Mouse (Mus musculus) limb, embryonic 15.5 days (tissue): ENCODE measurements around the gene Med24. TPM values are rescaled to one million over a fixed set of nuclear protein-coding genes. Genes with fewer than 3 reads are reported as not detected.

Source experiments
- ATAC-seq: fragments of 200-750 bp; cut with Nextera tagmentation; 2 replicates; pipeline ENCODE4 v1.8.0; 2017; ENCODE audit warnings: low read depth, moderate TSS enrichment; ENCODE audit not compliant: insufficient number of reproducible peaks, low FRiP score, low TSS enrichment
- H3K27ac ChIP-seq: fragments of 300-500 bp; sonication (generic); 2 replicates; pipeline ENCODE4 v1.5.1; 2015; ENCODE audit warnings: moderate library complexity, mild to moderate bottlenecking, inconsistent platforms
- H3K27me3 ChIP-seq: fragments of 300-500 bp; sonication (generic); 2 replicates; pipeline ENCODE4 v1.6.1; 2015; ENCODE audit warnings: inconsistent platforms
- H3K36me3 ChIP-seq: fragments of 300-500 bp; sonication (generic); 2 replicates; pipeline ENCODE4 v1.6.1; 2015; ENCODE audit warnings: inconsistent platforms
- H3K4me1 ChIP-seq: fragments of 300-500 bp; sonication (generic); 2 replicates; pipeline ENCODE4 v1.6.1; 2015; ENCODE audit warnings: inconsistent platforms
- H3K4me2 ChIP-seq: fragments of 300-500 bp; sonication (generic); 2 replicates; pipeline ENCODE4 v1.6.1; 2015; ENCODE audit warnings: mild to moderate bottlenecking, inconsistent platforms
- H3K4me3 ChIP-seq: fragments of 300-500 bp; sonication (generic); 2 replicates; pipeline ENCODE4 v1.5.1; 2015; ENCODE audit warnings: mild to moderate bottlenecking, inconsistent platforms
- H3K9ac ChIP-seq: fragments of 300-500 bp; sonication (generic); 2 replicates; pipeline ENCODE4 v1.6.1; 2015; ENCODE audit warnings: inconsistent platforms
- H3K9me3 ChIP-seq: fragments of 300-500 bp; sonication (generic); 2 replicates; pipeline ENCODE4 v1.6.1; 2016; ENCODE audit warnings: inconsistent platforms
- whole genome bisulfite sequencing: fragments of 180-500 bp; shearing (Covaris S2); methylation state at CpG from one replicate; pipeline ENCODE4 v1.1.7; 2015; 5-methylcytosine and 5-hydroxymethylcytosine counted together
- polyA plus RNA-seq: library from polyadenylated mRNA; unstranded; fragments of >200 nt; fragmentation: Nextera tagmentation; extraction: Ambion mirVana; gene quantifications from 2 replicates; pipeline ENCODE4 v1.2.1, GENCODE M21; 2015

Gene Med24
- polyA plus RNA-seq = 47.6 and 48.3 TPM in 2 replicates

GRCm38 (mm10) chr11:98729119-98729588 is at the start of gene Med24:
Med24 (minus strand) TSS chr11:98729435.
- peak within 1 kb of the TSS; percentile 50 for H3K9ac ChIP-seq
- H3K4me3 ChIP-seq = peak within 1 kb of the TSS; percentile 72
- H3K4me2 ChIP-seq = peak within 1 kb of the TSS; percentile 63
- no peaks in the 10 kb centered on the region for H3K9me3 ChIP-seq
- H3K36me3 ChIP-seq = peaks cover 26% of the 10 kb centered on the region
- no peaks in the 10 kb centered on the region for H3K27me3 ChIP-seq
- peaks cover 16% of the 10 kb centered on the region for H3K4me1 ChIP-seq
- WGBS = under 1% methylated on average over 16 of the region's 16 CpGs
- H3K27ac ChIP-seq = peak within 1 kb of the TSS; percentile 82
- peak; percentile 85 for ATAC-seq

GRCm38 (mm10) chr11:98777888-98778287 is 48.7 kb upstream of the Med24 start:
- Histone ChIP-seq H3K4me1 (peaks cover 65% of the 10 kb centered on the region), H3K4me2 (no peak overlapping the region), H3K4me3 (no peak overlapping the region), H3K27ac (peak overlapping the region; percentile 89), H3K9me3 (no peaks in the 10 kb centered on the region), H3K9ac (no peak overlapping the region), H3K36me3 (no peaks in the 10 kb centered on the region), H3K27me3 (no peaks in the 10 kb centered on the region)
- ATAC-seq = no peak

DNA sequence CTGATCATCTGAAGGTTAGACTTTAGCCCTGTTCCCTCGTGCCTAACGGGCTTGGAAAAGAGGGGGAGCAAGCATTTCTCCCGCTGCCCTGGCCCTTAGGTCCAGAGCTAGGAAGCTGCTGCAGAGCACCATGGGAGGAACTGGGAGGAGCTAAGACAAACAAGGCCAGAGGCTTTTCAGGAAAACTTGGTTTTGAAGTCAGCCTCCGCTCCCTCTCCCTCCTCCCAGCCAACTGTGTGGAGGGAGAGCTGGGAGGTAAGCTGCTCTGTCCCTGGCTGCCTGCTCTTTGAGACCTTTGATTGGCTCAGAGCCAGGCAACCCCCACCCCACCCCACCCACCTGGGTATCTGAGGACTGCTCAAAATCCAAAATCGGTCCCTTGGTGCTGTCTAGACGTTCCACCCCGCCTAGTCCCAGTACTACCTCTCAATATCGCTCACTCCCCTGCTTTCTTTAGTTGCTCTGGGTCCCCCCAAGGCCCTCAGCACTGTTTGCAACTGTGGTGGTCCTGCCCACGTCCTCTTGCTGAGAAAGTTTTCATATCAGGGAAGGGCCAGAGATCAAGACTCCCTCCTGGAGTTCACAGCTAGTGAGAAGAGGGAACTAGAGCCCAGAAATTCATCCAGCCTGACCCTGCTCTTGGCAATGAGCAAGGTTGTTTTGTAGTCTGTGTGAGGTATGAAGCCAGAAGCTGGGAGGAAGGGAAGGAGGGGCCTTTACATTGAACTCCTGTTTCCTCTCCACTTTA is 47.8 kb upstream of the Med24 start:
- no peak overlapping the region for H3K4me3 ChIP-seq
- ATAC-seq = no peak
- no peak overlapping the region for H3K9ac ChIP-seq
- H3K36me3 ChIP-seq = no peaks in the 10 kb centered on the region
- H3K4me2 ChIP-seq = peak overlapping the region; percentile 27
- peaks cover 64% of the 10 kb centered on the region for H3K4me1 ChIP-seq
- no peaks in the 10 kb centered on the region for H3K9me3 ChIP-seq
- H3K27ac ChIP-seq = peak overlapping the region; percentile 89
- 14% methylated on average over 9 of the region's 9 CpGs for WGBS
- no peaks in the 10 kb centered on the region for H3K27me3 ChIP-seq

GRCm38 (mm10) chr11:98776052-98776764 is 47.0 kb upstream of the Med24 start:
- H3K4me1 ChIP-seq = peaks cover 62% of the 10 kb centered on the region
- H3K9me3 ChIP-seq = no peaks in the 10 kb centered on the region
- no peak overlapping the region for H3K9ac ChIP-seq
- WGBS = 44% methylated on average over 12 of the region's 12 CpGs
- no peak for ATAC-seq
- peak overlapping the region; percentile 87 for H3K4me2 ChIP-seq
- H3K27ac ChIP-seq = peak overlapping the region; percentile 89
- H3K36me3 ChIP-seq = 0 out of 2 replicates have a peak, but pooled peaks cover 3% of the 10 kb centered on the region
- no peaks in the 10 kb centered on the region for H3K27me3 ChIP-seq
- no peak overlapping the region; the same call in 1 of the 2 replicates for H3K4me3 ChIP-seq

DNA sequence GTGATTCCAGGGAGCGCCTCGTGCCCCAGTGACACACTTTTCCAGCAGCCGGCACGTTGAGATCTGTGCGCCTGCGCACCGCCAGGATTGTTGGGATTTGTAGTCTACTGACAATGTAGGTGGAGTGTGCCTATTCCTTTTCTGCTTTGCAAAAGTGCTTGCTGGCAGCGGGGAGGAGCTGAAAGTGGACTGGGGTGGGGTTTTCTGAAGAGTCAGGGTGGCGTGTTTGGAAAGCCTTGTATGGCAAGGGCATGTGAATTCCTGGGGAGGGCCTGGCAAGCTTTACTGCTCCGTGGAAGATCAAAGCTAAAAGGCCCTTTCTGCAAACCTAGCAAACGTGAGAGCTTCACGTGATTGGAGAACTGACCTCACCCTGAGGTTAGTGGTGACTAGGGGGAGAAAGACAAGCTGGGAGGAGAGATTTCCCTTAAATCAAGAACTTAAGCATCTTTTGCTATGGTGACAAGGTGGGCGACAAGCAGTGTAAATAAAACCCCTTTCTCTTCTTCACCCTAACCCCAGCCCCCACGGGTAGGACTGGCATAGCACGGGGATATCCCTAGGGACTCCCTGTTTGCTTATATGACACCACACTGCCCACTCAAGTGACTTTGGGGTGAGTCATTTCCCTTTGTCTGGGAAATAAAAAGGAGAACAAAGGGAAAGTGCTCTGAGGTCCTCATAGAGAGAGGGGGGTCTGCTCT is 46.3 kb upstream of the Med24 start:
- peak; percentile 66 for ATAC-seq
- no peaks in the 10 kb centered on the region for H3K27me3 ChIP-seq
- no peaks in the 10 kb centered on the region for H3K9me3 ChIP-seq
- H3K4me2 ChIP-seq = peak overlapping the region; percentile 87
- peak overlapping the region; percentile 89 for H3K27ac ChIP-seq
- WGBS = 4% methylated on average over 15 of the region's 15 CpGs
- peak overlapping the region; percentile 37 for H3K4me3 ChIP-seq
- H3K36me3 ChIP-seq = peaks cover 6% of the 10 kb centered on the region; the same call in 1 of the 2 replicates
- H3K9ac ChIP-seq = no peak overlapping the region
- H3K4me1 ChIP-seq = peaks cover 62% of the 10 kb centered on the region

DNA sequence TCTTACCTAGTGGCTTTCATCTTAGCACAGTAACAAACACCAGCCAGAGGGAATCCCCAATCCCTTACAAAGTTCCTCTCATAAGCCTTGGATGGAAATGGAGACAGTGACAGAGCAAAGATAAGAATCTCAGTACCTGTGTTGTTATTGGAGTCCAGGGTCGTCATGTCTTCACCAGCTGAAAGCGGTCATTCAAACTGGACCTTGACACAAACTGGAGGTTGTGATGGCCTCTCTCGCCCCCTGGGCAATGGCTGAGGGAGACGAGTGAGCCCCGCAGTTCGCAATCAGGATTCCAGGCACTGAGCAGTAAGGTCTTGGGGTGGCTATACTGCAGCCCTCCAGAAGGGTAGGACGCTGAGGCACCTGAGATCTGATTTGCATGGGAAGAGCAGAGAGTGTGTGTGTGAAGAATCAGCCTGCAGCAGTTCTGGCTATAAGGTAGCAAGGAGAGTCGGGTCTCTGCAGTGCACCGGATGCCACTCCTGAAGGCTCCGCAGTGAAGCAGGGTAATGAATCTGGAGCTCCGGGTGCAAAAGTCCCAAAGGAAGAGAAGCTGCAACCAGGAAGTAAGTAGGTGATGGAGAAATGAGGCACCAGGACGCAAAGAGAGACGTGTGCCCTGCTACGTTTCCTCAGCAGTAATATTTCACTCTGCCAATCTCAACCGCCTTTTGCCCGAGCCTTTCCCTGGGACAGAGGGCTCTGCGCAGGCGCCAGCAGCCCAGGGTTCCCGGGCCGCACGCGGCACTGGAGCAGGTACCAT is 45.5 kb upstream of the Med24 start, which contains the start of gene Nr1d1:
TSS of gene Nr1d1 (minus strand) at position 752 of the 766 bp plus-strand sequence.
- H3K4me3 ChIP-seq = peak within 1 kb of the TSS; percentile 37
- peak within 1 kb of the TSS; percentile 87 for H3K4me2 ChIP-seq
- peak within 1 kb of the TSS; percentile 89 for H3K27ac ChIP-seq
- H3K27me3 ChIP-seq = no peaks in the 10 kb centered on the region
- H3K9me3 ChIP-seq = no peaks in the 10 kb centered on the region
- H3K36me3 ChIP-seq = peaks cover 12% of the 10 kb centered on the region; the same call in 1 of the 2 replicates
- peaks cover 62% of the 10 kb centered on the region for H3K4me1 ChIP-seq
- no peak within 1 kb of the TSS for H3K9ac ChIP-seq
- ATAC-seq = no peak
- WGBS = 1% methylated on average over 22 of the region's 22 CpGs

GRCm38 (mm10) chr11:98773635-98774295 is 44.5 kb upstream of the Med24 start:
- Histone ChIP-seq H3K4me1 (peaks cover 64% of the 10 kb centered on the region), H3K9me3 (no peaks in the 10 kb centered on the region), H3K36me3 (peaks cover 22% of the 10 kb centered on the region), H3K9ac (no peak overlapping the region; the same call in 1 of the 2 replicates), H3K4me2 (peak overlapping the region; percentile 87), H3K4me3 (peak overlapping the region; percentile 37), H3K27ac (peak overlapping the region; percentile 35), H3K27me3 (no peaks in the 10 kb centered on the region)
- WGBS = under 1% methylated on average over 36 of the region's 37 CpGs
- ATAC-seq = peak; percentile 76

GRCm38 (mm10) chr11:98772667-98773171 is 43.5 kb upstream of the Med24 start:
- ATAC-seq = no peak
- H3K9ac ChIP-seq = no peak overlapping the region
- WGBS = 41% methylated on average over 8 of the region's 8 CpGs

DNA sequence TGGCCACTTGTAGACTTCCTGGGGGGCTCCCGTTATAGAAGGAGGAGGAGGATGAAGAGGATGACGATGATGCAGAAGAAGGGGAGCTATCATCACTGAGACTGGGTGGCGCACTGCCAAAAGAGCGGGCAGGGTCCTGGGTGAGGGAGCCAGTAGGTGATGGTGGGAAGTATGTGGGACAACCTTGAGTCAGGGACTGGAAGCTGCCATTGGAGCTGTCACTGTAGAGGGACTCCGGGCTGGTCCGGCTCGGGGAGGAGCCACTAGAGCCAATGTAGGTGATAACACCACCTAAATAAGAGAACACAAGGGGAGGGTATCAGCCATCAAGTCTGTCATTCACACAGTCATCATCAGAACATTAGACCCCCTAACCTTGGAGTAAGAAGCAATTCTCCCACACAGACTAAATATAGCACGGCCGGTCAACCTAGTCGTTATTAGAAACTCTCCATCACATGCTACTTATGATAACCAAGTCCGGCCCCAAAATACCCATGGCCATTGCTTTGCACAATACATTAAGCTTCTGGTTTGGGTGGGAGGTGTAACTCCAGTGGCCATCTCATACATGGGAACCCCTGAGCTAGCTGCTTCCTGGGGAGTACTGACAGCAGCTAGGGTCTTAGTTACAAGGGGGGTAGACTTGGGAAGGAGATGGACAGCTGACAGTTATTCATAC is 42.8 kb upstream of the Med24 start:
- WGBS = 89% methylated on average over 11 of the region's 11 CpGs
- Histone ChIP-seq H3K9me3 (no peaks in the 10 kb centered on the region), H3K4me1 (peaks cover 71% of the 10 kb centered on the region), H3K36me3 (peaks cover 29% of the 10 kb centered on the region), H3K27me3 (no peaks in the 10 kb centered on the region), H3K27ac (0 out of 2 replicates have a peak overlapping the region, but pooled peaks have one; percentile 3), H3K9ac (no peak overlapping the region), H3K4me3 (no peak overlapping the region), H3K4me2 (no peak overlapping the region)
- no peak for ATAC-seq

More at GRCm38 (mm10) chr11:98772667-98773171, 43.5 kb upstream of the Med24 start:
- Histone ChIP-seq H3K4me1 (peaks cover 70% of the 10 kb centered on the region), H3K27ac (0 out of 2 replicates have a peak overlapping the region, but pooled peaks have one; percentile 3), H3K27me3 (no peaks in the 10 kb centered on the region), H3K4me2 (0 out of 2 replicates have a peak overlapping the region, but pooled peaks have one; percentile 10), H3K4me3 (no peak overlapping the region), H3K9me3 (no peaks in the 10 kb centered on the region), H3K36me3 (peaks cover 29% of the 10 kb centered on the region)

GRCm38 (mm10) chr11:98771131-98771530 is 41.9 kb upstream of the Med24 start:
- Histone ChIP-seq H3K4me1 (peaks cover 71% of the 10 kb centered on the region), H3K9ac (no peak overlapping the region), H3K27me3 (no peaks in the 10 kb centered on the region), H3K9me3 (no peaks in the 10 kb centered on the region), H3K4me2 (no peak overlapping the region), H3K27ac (no peak overlapping the region), H3K36me3 (peaks cover 31% of the 10 kb centered on the region), H3K4me3 (no peak overlapping the region)
- ATAC-seq = no peak
- 94% methylated on average over 18 of the region's 18 CpGs for WGBS
